Mouse (Mus musculus): Measurements from ENCODE around the gene Zfp991. TPM values are rescaled to one million over a fixed set of nuclear protein-coding genes. Genes with fewer than 3 reads are reported as not detected.
A peak's percentile ranks its signal among the peaks of the same experiment; 100 is the strongest.
"Not testable (repeated sequence)": the region's sequence is repeated elsewhere in the genome, so short reads cannot be mapped to it uniquely, and the experiment has no call there.

Zfp991 gene
- polyA plus RNA-seq, 1 experiment from 2014 or later, result 1.9 TPM

DNA sequence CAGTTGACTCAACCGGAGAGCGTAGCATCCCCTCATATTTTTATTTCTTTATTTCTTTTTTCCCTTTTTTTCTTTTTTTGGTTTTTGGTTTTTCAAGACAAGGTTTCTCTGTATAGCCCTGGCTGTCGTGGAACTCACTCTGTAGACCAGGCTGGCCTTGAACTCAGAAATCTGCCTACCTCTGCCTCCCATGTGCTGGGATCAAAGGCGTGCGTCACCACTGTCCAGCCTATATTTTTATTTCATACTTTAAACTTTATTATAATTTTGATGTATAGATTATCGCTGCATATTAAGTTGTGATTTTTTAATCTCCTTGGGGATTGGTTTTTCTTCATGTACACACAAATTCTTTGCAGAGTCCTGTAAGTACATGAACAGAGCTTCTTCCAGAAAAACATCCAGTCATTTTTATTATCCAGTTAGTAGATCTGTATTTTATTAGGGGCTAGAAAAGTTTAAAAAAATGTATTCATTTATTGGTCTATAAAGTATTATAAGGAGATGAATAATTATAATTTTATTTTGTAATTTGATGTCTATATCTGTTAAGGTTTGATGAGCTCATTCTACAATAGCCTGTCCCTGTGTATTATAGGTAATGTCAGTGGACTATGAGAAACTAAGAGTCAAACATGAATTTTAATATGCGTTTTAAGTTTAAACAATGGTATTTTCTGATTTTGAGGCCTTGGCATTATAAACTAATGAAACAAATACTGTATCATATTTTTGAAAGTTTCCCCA is 80.5 kb downstream of the Zfp991 start:
- H3K27ac ChIP-seq (ENCODE audit: low read length); H3K4me2 ChIP-seq (replicated peaks; ENCODE audit: low read depth, low read length); H3K36me3 ChIP-seq (ENCODE audit: insufficient read depth, low read length); H3K4me3 ChIP-seq (ENCODE audit: low read depth, low read length); H3K9me3 ChIP-seq (ENCODE audit: low read length); DNase-seq (ENCODE audit: low spot score); H3K27me3 ChIP-seq (replicated peaks; ENCODE audit: insufficient read depth, low read length); ATAC-seq; H3K4me1 ChIP-seq (ENCODE audit: insufficient read depth, low read depth, low read length); H3K9ac ChIP-seq (replicated peaks; ENCODE audit: low read depth): not testable (repeated sequence)
- WGBS, result 87% methylated on average over 3 of the region's 7 CpGs

- H3K27ac ChIP-seq (ENCODE audit: low read length); H3K4me1 ChIP-seq (ENCODE audit: insufficient read depth, low read depth, low read length); DNase-seq (ENCODE audit: low spot score); ATAC-seq; H3K9me3 ChIP-seq (ENCODE audit: low read length); H3K9ac ChIP-seq (replicated peaks; ENCODE audit: low read depth); H3K4me3 ChIP-seq (ENCODE audit: low read depth, low read length); H3K27me3 ChIP-seq (replicated peaks; ENCODE audit: insufficient read depth, low read length); H3K4me2 ChIP-seq (replicated peaks; ENCODE audit: low read depth, low read length); H3K36me3 ChIP-seq (ENCODE audit: insufficient read depth, low read length): not testable (repeated sequence)
- WGBS, result no CpG with 5 or more reads among the region's 1 CpGs
These were observed 82.4 kb downstream of the Zfp991 start for GRCm38 (mm10) chr4:147214233-147214632.

- H3K4me1 ChIP-seq (ENCODE audit: insufficient read depth, low read depth, low read length); DNase-seq (ENCODE audit: low spot score); H3K27me3 ChIP-seq (replicated peaks; ENCODE audit: insufficient read depth, low read length); H3K9me3 ChIP-seq (ENCODE audit: low read length); H3K36me3 ChIP-seq (ENCODE audit: insufficient read depth, low read length); H3K27ac ChIP-seq (ENCODE audit: low read length); H3K4me3 ChIP-seq (ENCODE audit: low read depth, low read length); H3K9ac ChIP-seq (replicated peaks; ENCODE audit: low read depth); H3K4me2 ChIP-seq (replicated peaks; ENCODE audit: low read depth, low read length); ATAC-seq: not testable (repeated sequence)
- WGBS, result 64% methylated on average over 2 of the region's 4 CpGs
These were observed 85.8 kb downstream of the Zfp991 start for GRCm38 (mm10) chr4:147217676-147218075.

GRCm38 (mm10) chr4:147219319-147220070 is 87.7 kb downstream of the Zfp991 start:
- not testable (repeated sequence) for H3K36me3 ChIP-seq (ENCODE audit: insufficient read depth, low read length); H3K27ac ChIP-seq (ENCODE audit: low read length); ATAC-seq; H3K4me1 ChIP-seq (ENCODE audit: insufficient read depth, low read depth, low read length); H3K9ac ChIP-seq (replicated peaks; ENCODE audit: low read depth); H3K9me3 ChIP-seq (ENCODE audit: low read length); H3K27me3 ChIP-seq (replicated peaks; ENCODE audit: insufficient read depth, low read length)
- peak overlapping the region; percentile 24; the same call in 1 of the 2 replicates for H3K4me3 ChIP-seq (ENCODE audit: low read depth, low read length)
- H3K4me2 ChIP-seq (replicated peaks; ENCODE audit: low read depth, low read length), result 0 out of 2 replicates have a peak overlapping the region, but pooled peaks have one; percentile 14
- DNase-seq (ENCODE audit: low spot score), result peak; percentile 3
- WGBS, result 71% methylated on average over 48 of the region's 51 CpGs

- H3K4me1 ChIP-seq (ENCODE audit: insufficient read depth, low read depth, low read length); H3K9me3 ChIP-seq (ENCODE audit: low read length); H3K36me3 ChIP-seq (ENCODE audit: insufficient read depth, low read length); ATAC-seq; H3K4me2 ChIP-seq (replicated peaks; ENCODE audit: low read depth, low read length); H3K27me3 ChIP-seq (replicated peaks; ENCODE audit: insufficient read depth, low read length); H3K27ac ChIP-seq (ENCODE audit: low read length); DNase-seq (ENCODE audit: low spot score); H3K4me3 ChIP-seq (ENCODE audit: low read depth, low read length); H3K9ac ChIP-seq (replicated peaks; ENCODE audit: low read depth): not testable (repeated sequence)
- WGBS, result 90% methylated on average over 16 of the region's 20 CpGs
These were observed 88.4 kb downstream of the Zfp991 start for GRCm38 (mm10) chr4:147220226-147220625.

GRCm38 (mm10) chr4:147222021-147222420 is 90.2 kb downstream of the Zfp991 start:
- H3K27ac ChIP-seq (ENCODE audit: low read length); H3K9me3 ChIP-seq (ENCODE audit: low read length); DNase-seq (ENCODE audit: low spot score); ATAC-seq; H3K27me3 ChIP-seq (replicated peaks; ENCODE audit: insufficient read depth, low read length); H3K4me1 ChIP-seq (ENCODE audit: insufficient read depth, low read depth, low read length); H3K4me3 ChIP-seq (ENCODE audit: low read depth, low read length); H3K36me3 ChIP-seq (ENCODE audit: insufficient read depth, low read length); H3K4me2 ChIP-seq (replicated peaks; ENCODE audit: low read depth, low read length); H3K9ac ChIP-seq (replicated peaks; ENCODE audit: low read depth): not testable (repeated sequence)
- 86% methylated on average over 4 of the region's 5 CpGs for WGBS

- H3K9ac ChIP-seq (replicated peaks; ENCODE audit: low read depth); H3K27ac ChIP-seq (ENCODE audit: low read length); H3K36me3 ChIP-seq (ENCODE audit: insufficient read depth, low read length); H3K4me3 ChIP-seq (ENCODE audit: low read depth, low read length); ATAC-seq; H3K9me3 ChIP-seq (ENCODE audit: low read length); H3K4me1 ChIP-seq (ENCODE audit: insufficient read depth, low read depth, low read length); H3K27me3 ChIP-seq (replicated peaks; ENCODE audit: insufficient read depth, low read length); DNase-seq (ENCODE audit: low spot score); H3K4me2 ChIP-seq (replicated peaks; ENCODE audit: low read depth, low read length): not testable (repeated sequence)
- WGBS, result 94% methylated on average over 23 of the region's 24 CpGs
These were observed 92.1 kb downstream of the Zfp991 start for GRCm38 (mm10) chr4:147223778-147224435.

- H3K4me2 ChIP-seq (replicated peaks; ENCODE audit: low read depth, low read length); H3K27ac ChIP-seq (ENCODE audit: low read length); H3K4me1 ChIP-seq (ENCODE audit: insufficient read depth, low read depth, low read length); H3K9ac ChIP-seq (replicated peaks; ENCODE audit: low read depth); DNase-seq (ENCODE audit: low spot score); H3K4me3 ChIP-seq (ENCODE audit: low read depth, low read length); H3K27me3 ChIP-seq (replicated peaks; ENCODE audit: insufficient read depth, low read length); H3K9me3 ChIP-seq (ENCODE audit: low read length); ATAC-seq; H3K36me3 ChIP-seq (ENCODE audit: insufficient read depth, low read length): not testable (repeated sequence)
- 94% methylated on average over 6 of the region's 15 CpGs for WGBS
These were observed 93.8 kb downstream of the Zfp991 start for GRCm38 (mm10) chr4:147225616-147226015.

DNA sequence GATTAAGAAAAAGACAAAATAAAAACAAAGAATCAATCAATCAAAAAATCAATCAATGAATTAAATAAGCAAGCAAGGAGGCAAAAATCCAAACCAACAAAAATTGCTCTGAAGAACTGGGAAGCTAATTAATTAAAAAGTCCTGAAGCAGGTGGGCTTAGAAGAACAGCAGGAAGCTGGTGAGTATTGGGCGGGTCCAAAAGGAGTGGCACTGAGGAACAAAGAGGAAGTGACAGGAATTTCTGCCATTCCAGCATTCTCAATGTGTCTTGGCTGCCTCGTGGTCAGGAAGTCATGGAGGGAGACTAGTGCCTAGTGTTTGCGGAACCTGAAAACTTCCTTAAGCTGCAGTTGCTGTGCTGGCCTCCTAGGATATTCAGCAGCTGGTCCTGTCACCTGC is 98.2 kb downstream of the Zfp991 start:
- not testable (repeated sequence) for H3K36me3 ChIP-seq (ENCODE audit: insufficient read depth, low read length); DNase-seq (ENCODE audit: low spot score); H3K4me2 ChIP-seq (replicated peaks; ENCODE audit: low read depth, low read length); H3K4me1 ChIP-seq (ENCODE audit: insufficient read depth, low read depth, low read length); H3K9me3 ChIP-seq (ENCODE audit: low read length); H3K27ac ChIP-seq (ENCODE audit: low read length); H3K4me3 ChIP-seq (ENCODE audit: low read depth, low read length); H3K9ac ChIP-seq (replicated peaks; ENCODE audit: low read depth); H3K27me3 ChIP-seq (replicated peaks; ENCODE audit: insufficient read depth, low read length); ATAC-seq
- WGBS, result 40% methylated on average over 2 of the region's 3 CpGs
